20 mouse cellular contexts compared by ENCODE assay signal in the genomic region with DNA sequence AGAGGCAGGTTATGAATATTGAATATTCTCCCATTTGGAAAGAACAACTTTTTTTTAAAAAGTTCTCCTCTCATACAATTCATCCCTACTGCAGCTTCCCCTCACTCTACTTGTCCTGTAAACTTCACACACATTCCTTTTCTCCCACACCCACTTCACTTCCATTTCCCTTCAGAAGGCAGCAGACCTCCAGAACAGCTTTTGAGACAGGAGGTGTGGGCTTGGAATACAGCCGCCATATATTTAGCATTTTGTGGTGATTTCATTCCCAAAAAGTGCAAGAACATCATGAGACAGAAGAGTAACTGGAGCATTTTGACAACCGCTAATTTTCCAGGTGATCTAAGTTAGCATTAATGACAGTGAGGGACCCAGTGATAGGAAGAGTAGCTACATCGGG.
DNase-seq lines count a peak whose midpoint lies in the region; ATAC-seq lines count a peak whose summit lies in the region.
"Had no signal": no experiment of that assay in that cellular context is flagged by ENCODE, and none has a peak within 500 bp of the region (broad histone marks: within the 10 kb centered on the region; RNA-seq: fewer than 3 reads in every experiment).

No protein-coding gene starts in this region.

- DNase-seq in frontal cortex, postnatal 25 days (ENCODE audit: low spot score in 2 of 2), result no peak
- peak; percentile 58 for DNase-seq in brain, adult 2 months (ENCODE audit: low read depth, low spot score)
- DNase-seq in telencephalon, adult 2 months (ENCODE audit: low read depth, low spot score), result peak; percentile 32
- no peak for DNase-seq in ovary, adult 18-20 months (ENCODE audit: low spot score)
- no peak for DNase-seq in right cerebral cortex, postnatal 4 days
- DNase-seq: adrenal gland, adult 2 months; adrenal gland, adult 8-10 months; adrenal gland, postnatal 10 days; adrenal gland, postnatal 14 days; adrenal gland, postnatal 25 days; adrenal gland, postnatal 36 days; B cell, adult 2 months; cerebellum, adult 11 months; cerebellum, adult 11-12 months; cerebellum, adult 18-20 months; cerebellum, adult 2 months had no signal

- ATAC-seq in frontal cortex, adult (ENCODE audit: low TSS enrichment), result peak; percentile 68
- ATAC-seq: activated CD4-positive, CD25-positive, alpha-beta regulatory T cell, adult 4 months; CD4-positive, CD25-positive, alpha-beta regulatory T cell, adult 4 months; Patski had no signal

Comparison
In these comparisons a context has a peak if more than half of its experiments do, and no peak if none do; other contexts are left out.
1. DNase-seq: peak in brain, adult 2 months (single experiment) and telencephalon, adult 2 months (single experiment); none in frontal cortex, postnatal 25 days (0 of 2), ovary, adult 18-20 months (single experiment) and right cerebral cortex, postnatal 4 days (single experiment).